Mouse (Mus musculus): Measurements from ENCODE around the gene Sgca. TPM values are rescaled to one million over a fixed set of nuclear protein-coding genes. Genes with fewer than 3 reads are reported as not detected.

The Sgca gene
- polyA plus RNA-seq, 1 experiment from 2014 or later: not detected

DNA sequence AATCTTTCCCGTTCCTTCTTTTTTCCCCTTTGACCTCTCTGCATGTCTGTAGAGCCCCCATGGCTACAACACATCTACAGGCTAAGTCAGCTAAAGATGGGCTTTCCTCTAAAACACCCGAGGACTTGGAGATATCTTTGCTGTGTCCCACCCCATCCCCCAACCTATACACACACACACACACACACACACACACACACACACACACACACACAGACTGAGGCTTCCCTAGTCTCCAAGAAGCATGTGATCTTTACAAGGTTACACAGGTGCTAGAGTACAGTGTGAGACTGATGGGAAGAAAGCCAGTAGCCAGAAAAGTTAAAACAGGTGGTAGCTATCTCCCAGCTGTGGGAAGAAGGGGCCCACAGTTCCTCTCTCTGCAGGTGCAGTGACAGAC is 10.3 kb upstream of the Sgca start:
- H3K4me1 ChIP-seq (replicated peaks; ENCODE audit: control insufficient read depth, insufficient read depth, low read length): peaks cover 25% of the 10 kb centered on the region
- H3K27me3 ChIP-seq (replicated peaks; ENCODE audit: control insufficient read depth, insufficient read depth, low read length): no peaks in the 10 kb centered on the region
- no peak overlapping the region for H3K4me2 ChIP-seq (ENCODE audit: low read length)
- WGBS: 63% methylated on average over 2 of the region's 2 CpGs
- DNase-seq (ENCODE audit: low spot score) (no peak), ATAC-seq (replicated peaks; ENCODE audit: low FRiP score, low TSS enrichment, low read depth) (no peak)
- H3K4me3 ChIP-seq (ENCODE audit: low read depth, low read length): no peak overlapping the region
- H3K9ac ChIP-seq (ENCODE audit: low read length): no peak overlapping the region
- H3K36me3 ChIP-seq (ENCODE audit: control insufficient read depth, insufficient read depth, low read length): no peaks in the 10 kb centered on the region
- H3K9me3 ChIP-seq (ENCODE audit: control insufficient read depth, low read length): no peaks in the 10 kb centered on the region
- no peak overlapping the region for H3K27ac ChIP-seq (ENCODE audit: low read depth)

DNA sequence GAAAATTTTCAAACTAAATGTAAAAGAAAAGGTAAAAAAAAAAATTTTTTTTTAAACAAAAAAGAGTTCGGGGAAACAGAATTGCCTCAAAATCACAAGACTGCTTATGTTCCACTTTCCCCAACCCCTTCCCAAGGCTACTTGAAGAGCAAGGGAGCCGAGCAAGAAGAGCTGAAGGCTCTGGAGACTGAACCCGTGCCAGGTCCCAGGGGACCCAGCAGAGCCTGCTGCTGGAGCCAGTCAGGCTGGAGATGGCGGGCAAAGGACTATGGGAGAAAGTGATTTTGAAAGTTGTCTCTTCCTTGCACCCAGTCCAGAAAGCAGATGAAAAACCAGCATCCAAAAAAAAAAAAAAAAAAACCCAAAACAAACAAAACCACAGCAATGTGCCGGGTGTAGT is 9.7 kb upstream of the Sgca start:
- no peaks in the 10 kb centered on the region for H3K9me3 ChIP-seq (ENCODE audit: control insufficient read depth, low read length)
- no peaks in the 10 kb centered on the region for H3K36me3 ChIP-seq (ENCODE audit: control insufficient read depth, insufficient read depth, low read length)
- DNase-seq (ENCODE audit: low spot score): no peak
- no peak overlapping the region for H3K4me3 ChIP-seq (ENCODE audit: low read depth, low read length)
- H3K9ac ChIP-seq (ENCODE audit: low read length): no peak overlapping the region
- peaks cover 25% of the 10 kb centered on the region for H3K4me1 ChIP-seq (replicated peaks; ENCODE audit: control insufficient read depth, insufficient read depth, low read length)
- no peak overlapping the region; the same call in 1 of the 2 replicates for H3K27ac ChIP-seq (ENCODE audit: low read depth)
- ATAC-seq (replicated peaks; ENCODE audit: low FRiP score, low TSS enrichment, low read depth): no peak
- H3K4me2 ChIP-seq (ENCODE audit: low read length): no peak overlapping the region
- no peaks in the 10 kb centered on the region for H3K27me3 ChIP-seq (replicated peaks; ENCODE audit: control insufficient read depth, insufficient read depth, low read length)
- 66% methylated on average over 5 of the region's 5 CpGs for WGBS

DNA sequence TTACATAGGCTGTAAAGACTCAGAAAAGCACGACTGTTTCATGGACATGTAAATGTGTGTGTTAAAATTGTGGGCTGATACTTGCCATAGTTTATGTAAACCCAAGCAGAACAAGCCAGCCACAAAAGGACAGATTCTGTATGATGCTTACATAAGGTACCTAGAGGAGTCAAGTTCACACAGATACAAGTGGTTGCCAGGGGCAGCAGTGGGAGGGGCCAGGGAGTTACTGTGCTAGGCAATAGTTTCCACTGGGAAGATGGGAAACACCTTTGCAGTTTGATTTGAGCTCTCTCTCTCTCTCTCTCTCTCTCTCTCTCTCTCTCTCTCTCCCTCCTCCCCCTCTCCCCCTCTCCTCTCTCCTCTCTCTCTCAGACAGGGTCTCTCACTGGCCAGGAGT is 9.0 kb upstream of the Sgca start:
- H3K27ac ChIP-seq (ENCODE audit: low read depth): peak overlapping the region; percentile 30; the same call in 1 of the 2 replicates
- peaks cover 21% of the 10 kb centered on the region for H3K4me1 ChIP-seq (replicated peaks; ENCODE audit: control insufficient read depth, insufficient read depth, low read length)
- no peaks in the 10 kb centered on the region for H3K27me3 ChIP-seq (replicated peaks; ENCODE audit: control insufficient read depth, insufficient read depth, low read length)
- no peak for ATAC-seq (replicated peaks; ENCODE audit: low FRiP score, low TSS enrichment, low read depth)
- WGBS: 19% methylated on average over 1 of the region's 1 CpGs
- no peak overlapping the region for H3K4me3 ChIP-seq (ENCODE audit: low read depth, low read length)
- no peaks in the 10 kb centered on the region for H3K36me3 ChIP-seq (ENCODE audit: control insufficient read depth, insufficient read depth, low read length)
- DNase-seq (ENCODE audit: low spot score): no peak
- H3K9ac ChIP-seq (ENCODE audit: low read length): no peak overlapping the region
- H3K9me3 ChIP-seq (ENCODE audit: control insufficient read depth, low read length): no peaks in the 10 kb centered on the region
- no peak overlapping the region for H3K4me2 ChIP-seq (ENCODE audit: low read length)

DNA sequence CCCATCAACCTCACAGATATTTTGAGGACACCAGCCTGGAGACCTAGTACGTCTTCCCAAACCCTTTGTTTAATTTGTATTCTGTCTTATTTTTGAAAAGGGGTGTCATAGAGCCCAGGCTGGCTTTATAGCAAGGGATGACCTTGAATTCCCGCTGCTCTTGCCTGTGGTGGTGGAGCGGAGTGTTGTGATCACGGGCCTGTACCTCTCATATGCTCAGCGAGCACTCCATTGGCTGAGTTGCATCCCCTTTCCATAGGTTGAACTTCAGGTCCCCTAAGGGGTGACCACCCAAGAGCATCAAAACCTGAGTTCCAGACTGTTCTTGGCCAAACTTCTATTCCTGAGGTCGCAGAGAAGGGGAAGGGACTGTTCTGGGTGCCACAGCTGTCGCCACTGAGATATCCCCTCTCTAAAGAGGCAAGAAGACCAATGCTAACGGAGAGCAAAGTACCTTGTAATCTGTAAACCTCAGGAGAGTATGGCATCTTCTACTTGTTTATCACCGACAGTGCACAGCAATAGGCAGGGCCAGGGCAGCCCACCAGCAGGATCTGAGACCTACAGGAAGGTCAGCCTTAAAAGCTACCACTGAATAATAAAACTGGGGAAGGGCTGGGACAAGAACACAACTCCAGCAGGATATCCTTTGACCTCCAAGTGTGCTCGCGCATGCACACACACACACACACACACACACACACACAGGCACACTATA is 3.5 kb upstream of the Sgca start:
- Histone ChIP-seq H3K9ac (ENCODE audit: low read length) (no peak overlapping the region), H3K4me2 (ENCODE audit: low read length) (peak overlapping the region; percentile 52), H3K27me3 (replicated peaks; ENCODE audit: control insufficient read depth, insufficient read depth, low read length) (no peaks in the 10 kb centered on the region), H3K27ac (ENCODE audit: low read depth) (no peak overlapping the region), H3K9me3 (ENCODE audit: control insufficient read depth, low read length) (no peaks in the 10 kb centered on the region), H3K4me3 (ENCODE audit: low read depth, low read length) (0 out of 2 replicates have a peak overlapping the region, but pooled peaks have one; percentile 22), H3K36me3 (ENCODE audit: control insufficient read depth, insufficient read depth, low read length) (no peaks in the 10 kb centered on the region), H3K4me1 (replicated peaks; ENCODE audit: control insufficient read depth, insufficient read depth, low read length) (peaks cover 4% of the 10 kb centered on the region; the same call in 1 of the 2 replicates)
- DNase-seq (ENCODE audit: low spot score) (no peak), ATAC-seq (replicated peaks; ENCODE audit: low FRiP score, low TSS enrichment, low read depth) (0 out of 2 replicates have a peak, but pooled peaks have one; percentile 11)
- 75% methylated on average over 11 of the region's 11 CpGs for WGBS

DNA sequence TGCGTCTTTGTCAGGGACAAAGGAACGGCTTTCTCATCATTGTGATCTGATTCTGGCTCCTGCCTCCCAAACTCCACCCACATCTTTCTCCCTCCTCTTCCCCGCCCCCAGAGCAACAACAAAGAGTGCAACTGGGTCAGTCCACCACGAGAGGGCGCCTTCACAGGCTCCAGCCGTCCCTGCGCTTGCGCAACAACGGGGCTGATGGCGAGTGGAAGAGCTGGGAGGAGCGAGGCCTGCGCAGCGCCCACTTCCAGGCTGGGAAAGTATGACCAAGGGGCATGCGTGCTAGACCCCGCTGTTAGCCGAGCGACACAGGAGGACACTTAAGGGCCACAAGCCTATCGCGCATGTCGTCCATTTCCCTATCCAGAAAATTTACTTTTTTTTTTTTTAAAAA is 2.8 kb upstream of the Sgca start:
- H3K4me1 ChIP-seq (replicated peaks; ENCODE audit: control insufficient read depth, insufficient read depth, low read length): peaks cover 4% of the 10 kb centered on the region; the same call in 1 of the 2 replicates
- WGBS: 1% methylated on average over 20 of the region's 20 CpGs
- H3K9ac ChIP-seq (ENCODE audit: low read length): no peak overlapping the region
- no peaks in the 10 kb centered on the region for H3K36me3 ChIP-seq (ENCODE audit: control insufficient read depth, insufficient read depth, low read length)
- H3K27ac ChIP-seq (ENCODE audit: low read depth): no peak overlapping the region
- no peaks in the 10 kb centered on the region for H3K27me3 ChIP-seq (replicated peaks; ENCODE audit: control insufficient read depth, insufficient read depth, low read length)
- ATAC-seq (replicated peaks; ENCODE audit: low FRiP score, low TSS enrichment, low read depth): peak; percentile 92
- H3K4me3 ChIP-seq (ENCODE audit: low read depth, low read length): peak overlapping the region; percentile 22
- peak overlapping the region; percentile 52 for H3K4me2 ChIP-seq (ENCODE audit: low read length)
- no peaks in the 10 kb centered on the region for H3K9me3 ChIP-seq (ENCODE audit: control insufficient read depth, low read length)
- peak; percentile 96 for DNase-seq (ENCODE audit: low spot score)

DNA sequence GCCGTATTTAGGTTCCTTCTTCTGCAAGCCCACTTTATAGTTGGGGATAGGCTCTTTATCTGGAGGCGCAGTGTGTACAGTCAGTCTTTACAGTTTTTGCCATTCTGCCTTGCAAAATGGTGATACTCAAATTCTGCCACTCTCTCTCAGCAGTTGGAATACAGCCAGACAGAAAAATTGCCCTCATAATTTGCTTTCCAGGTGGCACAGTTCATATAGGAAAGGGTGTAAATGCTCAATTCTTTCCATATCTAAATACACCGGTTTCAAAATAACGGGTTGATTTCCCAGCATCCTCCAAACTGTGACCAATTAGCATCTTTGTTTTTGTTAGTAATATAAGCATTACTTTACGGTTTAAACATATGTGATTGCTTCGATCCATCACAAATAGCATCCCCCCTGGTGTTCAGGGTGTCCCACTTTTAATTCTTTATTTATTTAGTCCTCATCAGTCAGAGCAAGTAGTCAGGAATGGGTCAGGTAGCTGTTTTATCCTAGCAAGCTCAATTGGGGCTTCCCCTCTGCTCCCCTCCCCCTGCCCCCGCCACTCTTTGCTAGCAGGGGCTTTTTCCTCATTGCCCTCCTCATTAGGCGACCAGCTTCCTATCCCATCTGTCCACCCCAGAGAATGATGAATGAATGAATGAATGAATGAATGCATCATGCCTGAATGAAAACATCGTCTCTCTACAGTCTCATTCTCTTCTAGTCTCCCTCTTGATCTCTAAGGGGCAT is 2.2 kb upstream of the Sgca start:
- Histone ChIP-seq H3K9me3 (ENCODE audit: control insufficient read depth, low read length) (no peaks in the 10 kb centered on the region), H3K4me3 (ENCODE audit: low read depth, low read length) (no peak overlapping the region), H3K27me3 (replicated peaks; ENCODE audit: control insufficient read depth, insufficient read depth, low read length) (no peaks in the 10 kb centered on the region), H3K4me2 (ENCODE audit: low read length) (peak overlapping the region; percentile 52), H3K4me1 (replicated peaks; ENCODE audit: control insufficient read depth, insufficient read depth, low read length) (peaks cover 4% of the 10 kb centered on the region; the same call in 1 of the 2 replicates), H3K9ac (ENCODE audit: low read length) (no peak overlapping the region), H3K27ac (ENCODE audit: low read depth) (no peak overlapping the region), H3K36me3 (ENCODE audit: control insufficient read depth, insufficient read depth, low read length) (no peaks in the 10 kb centered on the region)
- DNase-seq (ENCODE audit: low spot score) (no peak), ATAC-seq (replicated peaks; ENCODE audit: low FRiP score, low TSS enrichment, low read depth) (no peak)
- WGBS: 44% methylated on average over 9 of the region's 9 CpGs

DNA sequence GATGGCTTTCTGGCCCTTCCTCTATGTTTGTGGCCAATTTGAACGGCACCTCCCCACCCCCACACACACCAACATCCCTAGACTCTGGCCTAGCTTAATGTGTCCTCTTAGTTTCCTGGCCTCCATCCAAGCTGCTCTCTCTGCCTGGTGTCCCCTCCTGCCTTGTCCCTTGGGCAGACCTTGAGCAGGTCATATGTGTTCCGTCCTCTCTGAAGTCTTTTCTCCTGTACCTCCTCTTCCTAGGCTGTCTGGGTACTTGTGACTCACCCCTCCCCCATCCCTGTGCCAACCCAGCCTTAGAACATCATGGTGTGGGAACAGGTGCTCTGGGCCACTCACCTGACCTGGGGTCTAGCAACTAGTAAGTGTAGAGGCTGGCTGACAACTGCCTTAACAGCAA is 1.2 kb downstream of the Sgca start:
- Histone ChIP-seq H3K36me3 (ENCODE audit: control insufficient read depth, insufficient read depth, low read length) (no peaks in the 10 kb centered on the region), H3K4me1 (replicated peaks; ENCODE audit: control insufficient read depth, insufficient read depth, low read length) (peaks cover 4% of the 10 kb centered on the region; the same call in 1 of the 2 replicates), H3K27ac (ENCODE audit: low read depth) (no peak overlapping the region), H3K4me3 (ENCODE audit: low read depth, low read length) (no peak overlapping the region), H3K27me3 (replicated peaks; ENCODE audit: control insufficient read depth, insufficient read depth, low read length) (no peaks in the 10 kb centered on the region), H3K9ac (ENCODE audit: low read length) (no peak overlapping the region), H3K9me3 (ENCODE audit: control insufficient read depth, low read length) (no peaks in the 10 kb centered on the region), H3K4me2 (ENCODE audit: low read length) (no peak overlapping the region)
- 82% methylated on average over 2 of the region's 2 CpGs for WGBS
- DNase-seq (ENCODE audit: low spot score) (no peak), ATAC-seq (replicated peaks; ENCODE audit: low FRiP score, low TSS enrichment, low read depth) (no peak)

DNA sequence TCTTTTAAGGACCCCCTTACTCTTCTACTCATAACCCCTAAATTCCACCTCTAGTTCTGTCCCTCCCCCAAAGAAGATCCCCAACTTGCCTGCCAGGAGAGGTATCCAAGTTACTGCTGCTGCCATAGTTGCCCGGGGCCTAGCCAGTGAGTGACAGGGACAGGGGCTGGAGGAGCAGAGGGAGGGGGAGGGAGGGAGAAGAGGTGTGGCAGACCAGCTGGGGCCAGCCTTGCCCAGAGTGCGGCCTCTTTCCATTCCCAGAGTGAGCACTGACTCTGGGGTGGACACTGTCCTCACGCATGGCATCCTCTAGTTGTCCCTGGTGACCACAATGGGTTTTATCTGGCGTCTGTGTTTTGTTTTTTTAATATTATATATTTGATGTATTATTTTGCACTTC is 2.8 kb downstream of the Sgca start:
- peaks cover under 1% of the 10 kb centered on the region; the same call in 1 of the 2 replicates for H3K4me1 ChIP-seq (replicated peaks; ENCODE audit: control insufficient read depth, insufficient read depth, low read length)
- no peak overlapping the region for H3K4me3 ChIP-seq (ENCODE audit: low read depth, low read length)
- ATAC-seq (replicated peaks; ENCODE audit: low FRiP score, low TSS enrichment, low read depth) (no peak), DNase-seq (ENCODE audit: low spot score) (no peak)
- H3K36me3 ChIP-seq (ENCODE audit: control insufficient read depth, insufficient read depth, low read length): no peaks in the 10 kb centered on the region
- H3K4me2 ChIP-seq (ENCODE audit: low read length): no peak overlapping the region
- no peak overlapping the region for H3K27ac ChIP-seq (ENCODE audit: low read depth)
- no peak overlapping the region for H3K9ac ChIP-seq (ENCODE audit: low read length)
- no peaks in the 10 kb centered on the region for H3K9me3 ChIP-seq (ENCODE audit: control insufficient read depth, low read length)
- 48% methylated on average over 4 of the region's 4 CpGs for WGBS
- H3K27me3 ChIP-seq (replicated peaks; ENCODE audit: control insufficient read depth, insufficient read depth, low read length): no peaks in the 10 kb centered on the region
